Mouse (Mus musculus) stomach, embryonic 15.5 days (tissue): ENCODE measurements around the gene Rasgrp2. TPM values are rescaled to one million over a fixed set of nuclear protein-coding genes. Genes with fewer than 3 reads are reported as not detected.

Experiments
- ATAC-seq: fragments of 200-750 bp; cut with Nextera tagmentation; 2 replicates; pipeline ENCODE4 v1.8.0; 2017; ENCODE audit warnings: low read depth, moderate number of reproducible peaks, moderate TSS enrichment; ENCODE audit not compliant: insufficient read depth, low FRiP score
- H3K27ac ChIP-seq: fragments of 300-500 bp; sonication (generic); 2 replicates; pipeline ENCODE4 v1.5.1; 2015; ENCODE audit warnings: mild to moderate bottlenecking, inconsistent platforms
- H3K27me3 ChIP-seq: fragments of 300-500 bp; sonication (generic); replicated peaks from 2 replicates; pipeline ENCODE4 v1.6.1; 2015; ENCODE audit warnings: inconsistent platforms
- H3K36me3 ChIP-seq: fragments of 300-500 bp; sonication (generic); 2 replicates; pipeline ENCODE4 v1.6.1; 2015; ENCODE audit warnings: inconsistent platforms
- H3K4me1 ChIP-seq: fragments of 300-500 bp; sonication (generic); 2 replicates; pipeline ENCODE4 v1.6.1; 2015; ENCODE audit warnings: inconsistent platforms
- H3K4me2 ChIP-seq: fragments of 300-500 bp; sonication (generic); 2 replicates; pipeline ENCODE4 v1.6.1; 2015; ENCODE audit warnings: mild to moderate bottlenecking, inconsistent platforms
- H3K4me3 ChIP-seq: fragments of 300-500 bp; sonication (generic); replicated peaks from 2 replicates; pipeline ENCODE4 v1.5.1; 2015; ENCODE audit warnings: inconsistent platforms
- H3K9ac ChIP-seq: fragments of 300-500 bp; sonication (generic); 2 replicates; pipeline ENCODE4 v1.6.1; 2015; ENCODE audit warnings: inconsistent platforms
- H3K9me3 ChIP-seq: fragments of 300-500 bp; sonication (generic); 2 replicates; pipeline ENCODE4 v1.6.1; 2016; ENCODE audit warnings: inconsistent platforms
- WGBS: fragments of 180-500 bp; shearing (Covaris S2); methylation state at CpG from one replicate; pipeline ENCODE4 v1.1.7; 2015; 5-methylcytosine and 5-hydroxymethylcytosine counted together
- polyA plus RNA-seq: library from polyadenylated mRNA; unstranded; fragments of >200 nt; fragmentation: Nextera tagmentation; extraction: Ambion mirVana; gene quantifications from 2 replicates; pipeline ENCODE4 v1.2.1, GENCODE M21; 2015

Gene Rasgrp2
- polyA plus RNA-seq, 1 experiment from 2014 or later, result 55.8 TPM

GRCm38 (mm10) chr19:6424137-6424881, 25.2 kb downstream of the Rasgrp2 start:
- H3K4me1 ChIP-seq, result peaks cover 16% of the 10 kb centered on the region
- H3K27me3 ChIP-seq, result peaks cover 90% of the 10 kb centered on the region
- ATAC-seq, result no peak
- no peak overlapping the region for H3K27ac ChIP-seq
- no peaks in the 10 kb centered on the region for H3K36me3 ChIP-seq
- H3K9ac ChIP-seq, result no peak overlapping the region
- no peak overlapping the region for H3K4me2 ChIP-seq
- WGBS, result 54% methylated on average over 8 of the region's 8 CpGs
- no peak overlapping the region for H3K4me3 ChIP-seq
- H3K9me3 ChIP-seq, result no peaks in the 10 kb centered on the region

- Histone ChIP-seq H3K9ac (no peak overlapping the region), H3K4me2 (no peak overlapping the region), H3K4me1 (peaks cover 16% of the 10 kb centered on the region), H3K4me3 (no peak overlapping the region), H3K9me3 (no peaks in the 10 kb centered on the region), H3K27me3 (peaks cover 90% of the 10 kb centered on the region), H3K27ac (no peak overlapping the region), H3K36me3 (no peaks in the 10 kb centered on the region)
- no peak for ATAC-seq
- 40% methylated on average over 5 of the region's 5 CpGs for WGBS
Measured at GRCm38 (mm10) chr19:6425595-6425994, 26.5 kb downstream of the Rasgrp2 start.

- Histone ChIP-seq H3K36me3 (no peaks in the 10 kb centered on the region), H3K9me3 (no peaks in the 10 kb centered on the region), H3K4me1 (peaks cover 16% of the 10 kb centered on the region), H3K9ac (no peak overlapping the region), H3K27ac (no peak overlapping the region), H3K27me3 (peaks cover 87% of the 10 kb centered on the region), H3K4me2 (no peak overlapping the region), H3K4me3 (no peak overlapping the region)
- ATAC-seq, result no peak
- WGBS, result 22% methylated on average over 13 of the region's 13 CpGs
Measured at GRCm38 (mm10) chr19:6426703-6427500, 27.8 kb downstream of the Rasgrp2 start.

- Histone ChIP-seq H3K4me3 (peak overlapping the region; percentile 32), H3K4me2 (peak overlapping the region; percentile 59), H3K9ac (no peak overlapping the region), H3K27me3 (peaks cover 83% of the 10 kb centered on the region), H3K27ac (no peak overlapping the region), H3K9me3 (no peaks in the 10 kb centered on the region), H3K4me1 (peaks cover 16% of the 10 kb centered on the region), H3K36me3 (no peaks in the 10 kb centered on the region)
- ATAC-seq, result peak; percentile 64; the same call in 1 of the 2 replicates
- 1% methylated on average over 91 of the region's 94 CpGs for WGBS
Measured at GRCm38 (mm10) chr19:6427653-6428434, 28.7 kb downstream of the Rasgrp2 start.

GRCm38 (mm10) chr19:6428501-6429200, 29.5 kb downstream of the Rasgrp2 start:
- WGBS, result under 1% methylated on average over 60 of the region's 60 CpGs
- no peaks in the 10 kb centered on the region for H3K36me3 ChIP-seq
- H3K4me2 ChIP-seq, result peak overlapping the region; percentile 59
- peak overlapping the region; percentile 32 for H3K4me3 ChIP-seq
- no peak overlapping the region for H3K9ac ChIP-seq
- peaks cover 16% of the 10 kb centered on the region for H3K4me1 ChIP-seq
- H3K27ac ChIP-seq, result no peak overlapping the region
- ATAC-seq, result no peak
- H3K9me3 ChIP-seq, result no peaks in the 10 kb centered on the region
- peaks cover 82% of the 10 kb centered on the region for H3K27me3 ChIP-seq

- 74% methylated on average over 10 of the region's 10 CpGs for WGBS
- H3K9me3 ChIP-seq, result no peaks in the 10 kb centered on the region
- peaks cover 2% of the 10 kb centered on the region; the same call in 1 of the 2 replicates for H3K27me3 ChIP-seq
- H3K27ac ChIP-seq, result no peak overlapping the region
- no peak overlapping the region for H3K4me2 ChIP-seq
- ATAC-seq, result no peak
- no peak overlapping the region for H3K9ac ChIP-seq
- no peaks in the 10 kb centered on the region for H3K36me3 ChIP-seq
- H3K4me1 ChIP-seq, result no peaks in the 10 kb centered on the region
- H3K4me3 ChIP-seq, result no peak overlapping the region
Measured at GRCm38 (mm10) chr19:6443016-6443415, 43.9 kb downstream of the Rasgrp2 start.

- H3K4me1 ChIP-seq, result no peaks in the 10 kb centered on the region
- no peak overlapping the region for H3K27ac ChIP-seq
- H3K9me3 ChIP-seq, result no peaks in the 10 kb centered on the region
- H3K27me3 ChIP-seq, result peaks cover 2% of the 10 kb centered on the region; the same call in 1 of the 2 replicates
- no peak overlapping the region for H3K4me3 ChIP-seq
- no peak for ATAC-seq
- no peak overlapping the region for H3K4me2 ChIP-seq
- H3K9ac ChIP-seq, result no peak overlapping the region
- 58% methylated on average over 10 of the region's 10 CpGs for WGBS
- no peaks in the 10 kb centered on the region for H3K36me3 ChIP-seq
Measured at GRCm38 (mm10) chr19:6445761-6446423, 46.8 kb downstream of the Rasgrp2 start.

- H3K9me3 ChIP-seq, result no peaks in the 10 kb centered on the region
- H3K27ac ChIP-seq, result no peak overlapping the region
- H3K4me3 ChIP-seq, result no peak overlapping the region
- no peak for ATAC-seq
- no peak overlapping the region for H3K4me2 ChIP-seq
- peaks cover 4% of the 10 kb centered on the region for H3K4me1 ChIP-seq
- 52% methylated on average over 7 of the region's 7 CpGs for WGBS
- H3K27me3 ChIP-seq, result peaks cover 2% of the 10 kb centered on the region; the same call in 1 of the 2 replicates
- no peak overlapping the region for H3K9ac ChIP-seq
- no peaks in the 10 kb centered on the region for H3K36me3 ChIP-seq
Measured at GRCm38 (mm10) chr19:6446736-6447437, 47.7 kb downstream of the Rasgrp2 start.

- ATAC-seq, result no peak
- peak overlapping the region; percentile 43; the same call in 1 of the 2 replicates for H3K4me2 ChIP-seq
- H3K36me3 ChIP-seq, result no peaks in the 10 kb centered on the region
- H3K4me3 ChIP-seq, result 0 out of 2 replicates have a peak overlapping the region, but pooled peaks have one; percentile 11
- H3K9ac ChIP-seq, result no peak overlapping the region
- H3K4me1 ChIP-seq, result peaks cover 7% of the 10 kb centered on the region
- H3K27me3 ChIP-seq, result peaks cover 2% of the 10 kb centered on the region; the same call in 1 of the 2 replicates
- WGBS, result 39% methylated on average over 5 of the region's 5 CpGs
- no peak overlapping the region for H3K27ac ChIP-seq
- no peaks in the 10 kb centered on the region for H3K9me3 ChIP-seq
Measured at GRCm38 (mm10) chr19:6448752-6449151, 49.6 kb downstream of the Rasgrp2 start.

- WGBS, result 66% methylated on average over 7 of the region's 7 CpGs
- Histone ChIP-seq H3K4me2 (no peak overlapping the region), H3K9ac (no peak overlapping the region), H3K9me3 (no peaks in the 10 kb centered on the region), H3K27me3 (peaks cover 2% of the 10 kb centered on the region; the same call in 1 of the 2 replicates), H3K4me1 (peaks cover 7% of the 10 kb centered on the region), H3K4me3 (no peak overlapping the region), H3K36me3 (no peaks in the 10 kb centered on the region), H3K27ac (no peak overlapping the region)
- no peak for ATAC-seq
Measured at GRCm38 (mm10) chr19:6449841-6450240, 50.7 kb downstream of the Rasgrp2 start.
